Mouse (Mus musculus) cortical plate, adult 2 months (tissue): ENCODE data around the gene Adcy9. TPM values are rescaled to one million over a fixed set of nuclear protein-coding genes. Genes with fewer than 3 reads are reported as not detected.
"Not testable (repeated sequence)": the region's sequence is repeated elsewhere in the genome, so short reads cannot be mapped to it uniquely, and the experiment has no call there.

Experiments used
- H3K27ac ChIP-seq: fragments of 200-500 bp; 2 replicates; pipeline ENCODE4 v1.5.1; 2012; ENCODE audit warnings: low read length, control low read depth, inconsistent platforms; ENCODE audit not compliant: insufficient read depth
- H3K4me1 ChIP-seq: fragments of 200-500 bp; 2 replicates; pipeline ENCODE4 v1.6.1; 2011; ENCODE audit warnings: low read length; ENCODE audit not compliant: control insufficient read depth, insufficient read depth
- H3K4me3 ChIP-seq: fragments of 200-500 bp; 2 replicates; pipeline ENCODE4 v1.5.1; 2011; ENCODE audit warnings: mild to moderate bottlenecking, low read length, control low read depth; ENCODE audit not compliant: insufficient read depth
- CTCF ChIP-seq: fragments of 200-500 bp; IDR thresholded peaks from 2 replicates; pipeline ENCODE4 v1.5.1; 2011; ENCODE audit warnings: mild to moderate bottlenecking, control low read depth, low read length; ENCODE audit not compliant: insufficient read depth; ENCODE audit errors: extremely low read depth
- POLR2A ChIP-seq: fragments of 200-500 bp; IDR thresholded peaks from 2 replicates; pipeline ENCODE4 v1.6.1; 2011; ENCODE audit warnings: mild to moderate bottlenecking, low read length, control low read depth; ENCODE audit not compliant: insufficient read depth; ENCODE audit errors: extremely low read depth
- polyA plus RNA-seq: library from polyadenylated mRNA; depleted of rRNA; stranded (reverse); fragments of >200 nt; gene quantifications from 2 replicates; pipeline ENCODE4 v1.2.3, GENCODE M21; 2012; rRNA removed

The Adcy9 gene
- polyA plus RNA-seq, 1 experiment = 29.7 TPM

DNA sequence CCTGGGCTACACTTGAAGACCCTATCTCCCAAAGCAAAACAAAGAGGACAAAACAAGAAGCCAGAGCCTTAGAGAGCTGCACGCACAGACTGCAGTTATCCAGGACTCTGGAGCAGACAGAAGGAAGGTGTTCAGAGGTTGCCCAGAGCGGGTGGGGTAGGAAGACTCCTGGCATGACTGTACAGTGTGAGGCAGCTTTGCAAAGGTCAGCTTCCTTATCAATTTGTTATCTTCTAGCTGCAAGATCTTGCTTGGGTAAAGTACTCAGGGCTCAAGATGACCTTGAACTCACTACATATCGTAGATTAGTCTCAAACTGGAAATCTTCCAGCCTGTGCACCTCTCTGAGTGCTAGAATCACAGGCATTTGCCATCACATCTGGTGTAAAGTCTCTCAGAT, 156.8 kb downstream of the Adcy9 start:
- Histone ChIP-seq H3K27ac (no peak overlapping the region), H3K4me1 (peaks cover 2% of the 10 kb centered on the region; the same call in 1 of the 2 replicates), H3K4me3 (no peak overlapping the region)
- no peak for TF ChIP-seq POLR2A
- no peak for TF ChIP-seq CTCF

DNA sequence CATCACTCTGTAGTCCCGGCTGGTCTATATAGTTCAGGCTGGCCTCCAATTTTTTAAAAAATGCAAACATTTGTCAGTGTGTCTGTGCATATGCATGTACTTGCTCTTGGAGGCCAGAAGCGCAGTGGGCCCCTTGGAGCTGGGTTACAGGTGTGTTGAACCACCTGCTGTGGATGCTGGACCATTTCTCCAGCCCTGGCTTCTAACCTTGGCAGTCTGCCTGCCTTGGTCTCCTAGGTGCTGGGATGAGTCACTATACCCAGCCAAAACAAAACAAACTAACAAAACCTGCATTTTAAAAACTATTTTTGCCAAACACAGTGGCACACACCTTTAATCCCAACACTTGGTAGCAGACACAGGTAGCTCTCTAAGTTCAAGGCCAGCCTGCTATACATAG, 162.8 kb downstream of the Adcy9 start:
- no peak for TF ChIP-seq CTCF
- no peak for TF ChIP-seq POLR2A
- Histone ChIP-seq H3K4me1 (no peaks in the 10 kb centered on the region), H3K4me3 (no peak overlapping the region), H3K27ac (no peak overlapping the region)

GRCm38 (mm10) chr16:4248791-4249190, 171.5 kb downstream of the Adcy9 start:
- no peaks in the 10 kb centered on the region for H3K4me1 ChIP-seq
- no peak overlapping the region for H3K27ac ChIP-seq
- no peak for TF ChIP-seq POLR2A
- no peak for TF ChIP-seq CTCF
- no peak overlapping the region for H3K4me3 ChIP-seq

- not testable (repeated sequence) for H3K4me1 ChIP-seq, H3K4me3 ChIP-seq, H3K27ac ChIP-seq
Observed at GRCm38 (mm10) chr16:4245241-4245640, 175.1 kb downstream of the Adcy9 start.

Other genes with a start within 250 kb of the Adcy9 start
- gene Crebbp, start 206.5 kb downstream of the Adcy9 start, polyA plus RNA-seq = 24.8 and 26.8 TPM in 2 replicates
- 7.4 and 9.6 TPM in 2 replicates for gene Srl, start 121.3 kb upstream of the Adcy9 start, polyA plus RNA-seq
- 3.9 and 5.0 TPM in 2 replicates for gene Tfap4, start 139.4 kb upstream of the Adcy9 start, polyA plus RNA-seq
- gene Glis2, start 174.2 kb upstream of the Adcy9 start, polyA plus RNA-seq = 17.3 and 22.1 TPM in 2 replicates
- gene Pam16, start 204.5 kb upstream of the Adcy9 start, polyA plus RNA-seq = 99.3 and 101 TPM in 2 replicates
- 10.1 and 11.2 TPM in 2 replicates for gene Vasn, start 219.4 kb upstream of the Adcy9 start, polyA plus RNA-seq
- gene Dnaja3, start 219.5 kb upstream of the Adcy9 start, polyA plus RNA-seq = 48.8 and 50.6 TPM in 2 replicates